Mouse (Mus musculus) lung, adult 2 months (tissue): ENCODE data around the gene Mrps11.

Experiments used
- CTCF ChIP-seq: fragments of 200-500 bp; IDR thresholded peaks from 2 replicates; pipeline ENCODE4 v1.5.1; 2011; ENCODE audit warnings: mild to moderate bottlenecking, low read length, control low read depth; ENCODE audit not compliant: insufficient read depth
- POLR2A ChIP-seq: fragments of 200-500 bp; IDR thresholded peaks from 2 replicates; pipeline ENCODE4 v1.6.1; 2011; ENCODE audit warnings: low read depth, mild to moderate bottlenecking, control low read depth, low read length, borderline replicate concordance; ENCODE audit errors: extremely low read depth

DNA sequence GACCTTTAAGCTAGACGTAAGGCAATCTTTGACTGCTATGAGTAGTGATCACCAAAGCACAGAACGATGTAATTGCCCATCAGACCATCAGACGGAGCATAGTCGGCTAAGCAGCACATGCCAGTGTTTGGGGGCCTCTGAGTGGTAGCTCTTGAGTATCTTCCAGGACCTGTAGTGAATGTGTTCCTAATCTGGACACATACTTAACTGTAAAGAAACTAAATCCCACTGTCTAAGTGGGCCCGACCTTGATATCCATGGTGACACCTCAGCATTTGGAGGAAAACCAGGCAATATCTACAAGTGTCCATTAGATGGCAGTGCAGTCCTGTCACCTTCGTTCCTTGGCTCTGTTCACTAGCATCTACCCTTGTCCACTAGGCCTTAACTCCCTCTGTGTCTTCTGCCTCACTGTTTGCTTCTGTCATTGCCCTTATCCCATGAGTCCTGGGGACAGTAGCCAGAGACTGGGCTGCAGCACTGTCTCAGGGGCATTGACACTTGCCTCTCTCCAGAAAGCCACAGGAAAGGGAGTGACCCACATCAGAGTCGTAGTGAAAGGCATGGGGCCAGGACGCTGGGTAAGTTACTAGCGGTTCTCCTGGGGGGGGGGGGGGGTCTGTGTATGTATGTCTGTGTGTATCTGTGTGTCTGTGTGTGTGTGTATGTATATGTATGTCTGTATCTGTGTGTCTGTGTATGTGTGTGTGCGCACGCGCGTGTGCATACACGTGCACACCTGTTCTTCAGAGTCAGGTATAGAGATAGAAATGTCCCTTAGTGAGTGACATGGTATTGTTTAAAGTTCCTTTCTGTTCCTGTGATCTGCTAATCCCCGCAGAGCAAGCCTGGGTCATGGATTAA, 8.7 kb downstream of the Mrps11 start:
- peak; percentile 62 for TF ChIP-seq CTCF
- no peak for TF ChIP-seq POLR2A
